In the genomic region with DNA sequence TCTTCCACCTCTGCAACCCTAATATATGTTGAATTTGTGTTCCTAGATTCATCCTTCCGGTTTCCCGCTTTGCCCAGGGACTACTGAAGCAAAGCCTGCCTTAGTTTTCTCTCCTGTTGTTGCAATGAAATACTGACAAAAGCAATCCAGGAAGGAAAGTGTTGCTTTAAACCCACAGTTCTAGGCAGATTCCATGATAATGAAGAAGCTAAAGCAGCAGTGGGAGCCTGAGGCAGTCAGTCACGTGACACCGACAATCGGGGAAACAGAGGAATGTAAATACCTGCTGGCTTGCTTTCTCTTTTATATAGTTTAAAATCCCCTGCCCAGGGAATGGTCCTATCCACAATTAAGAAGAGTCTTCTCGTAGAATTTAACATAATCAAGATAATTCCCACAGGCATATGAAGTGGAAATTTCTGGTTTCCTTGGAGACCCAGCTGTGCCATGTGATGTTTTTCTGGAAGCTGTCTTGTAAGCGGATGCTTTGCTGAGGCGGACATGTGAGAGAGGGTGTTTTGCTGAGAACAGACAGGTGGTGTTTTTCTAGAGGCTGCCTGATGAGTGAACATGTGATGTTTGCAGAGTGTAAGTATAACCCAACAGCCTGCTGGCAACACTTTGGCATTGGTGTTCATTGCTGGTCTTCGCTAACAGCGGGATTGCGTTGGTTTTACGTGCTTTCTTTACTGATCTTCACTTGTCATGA, we compare ENCODE assay signal across 8 mouse cellular contexts.
A peak's percentile ranks its signal among the peaks of the same experiment; 100 is the strongest.
DNase-seq lines count a peak whose midpoint lies in the region; ATAC-seq and TF ChIP-seq lines count a peak whose summit lies in the region.

No protein-coding gene starts in this region.

- H3K36me3 ChIP-seq in embryonic facial prominence, embryonic 12.5 days = no peaks in the 10 kb centered on the region
- H3K36me3 ChIP-seq in hindbrain, embryonic 14.5 days (replicated peaks; ENCODE audit: control insufficient read depth, insufficient read depth) = no peaks in the 10 kb centered on the region
- no peaks in the 10 kb centered on the region for H3K36me3 ChIP-seq in lung, embryonic 14.5 days (ENCODE audit: insufficient read depth)
- no peaks in the 10 kb centered on the region for H3K36me3 ChIP-seq in stomach, embryonic 15.5 days

- H3K4me1 ChIP-seq in embryonic facial prominence, embryonic 12.5 days = no peaks in the 10 kb centered on the region
- H3K4me1 ChIP-seq in hindbrain, embryonic 14.5 days (replicated peaks; ENCODE audit: control insufficient read depth, insufficient read depth, low read length) = no peaks in the 10 kb centered on the region
- no peaks in the 10 kb centered on the region for H3K4me1 ChIP-seq in lung, embryonic 14.5 days (ENCODE audit: insufficient read depth)
- H3K4me1 ChIP-seq in stomach, embryonic 15.5 days = no peaks in the 10 kb centered on the region

- peak overlapping the region; percentile 9; the same call in 1 of the 2 replicates for H3K4me3 ChIP-seq in gastrocnemius, adult 2 months
- H3K4me3 ChIP-seq in embryonic facial prominence, embryonic 12.5 days = 0 out of 2 replicates have a peak overlapping the region, but pooled peaks have one; percentile 10
- peak overlapping the region; percentile 14; the same call in 1 of the 2 replicates for H3K4me3 ChIP-seq in hindbrain, embryonic 14.5 days (replicated peaks; ENCODE audit: low read length)
- peak overlapping the region; percentile 9; the same call in 1 of the 2 replicates for H3K4me3 ChIP-seq in lung, embryonic 14.5 days (ENCODE audit: low read depth, low read length)
- peak overlapping the region; percentile 8; the same call in 1 of the 2 replicates for H3K4me3 ChIP-seq in stomach, embryonic 15.5 days (replicated peaks)

- H3K9me3 ChIP-seq in embryonic facial prominence, embryonic 12.5 days = no peaks in the 10 kb centered on the region
- H3K9me3 ChIP-seq in hindbrain, embryonic 14.5 days (ENCODE audit: control insufficient read depth, low read length) = no peaks in the 10 kb centered on the region
- no peaks in the 10 kb centered on the region for H3K9me3 ChIP-seq in lung, embryonic 14.5 days (ENCODE audit: low read depth, low read length)
- no peaks in the 10 kb centered on the region for H3K9me3 ChIP-seq in stomach, embryonic 15.5 days

- WGBS in embryonic facial prominence, embryonic 12.5 days = 45% methylated on average over 12 of the region's 12 CpGs
- 54% methylated on average over 12 of the region's 12 CpGs for WGBS in hindbrain, embryonic 14.5 days
- 29% methylated on average over 12 of the region's 12 CpGs for WGBS in lung, embryonic 14.5 days
- WGBS in stomach, embryonic 15.5 days = 49% methylated on average over 12 of the region's 12 CpGs

- H3K4me2 ChIP-seq in embryonic facial prominence, embryonic 12.5 days (replicated peaks) = peak overlapping the region; percentile 33
- H3K4me2 ChIP-seq in hindbrain, embryonic 14.5 days (replicated peaks) = peak overlapping the region; percentile 36
- H3K4me2 ChIP-seq in lung, embryonic 14.5 days = peak overlapping the region; percentile 50
- peak overlapping the region; percentile 21; the same call in 1 of the 2 replicates for H3K4me2 ChIP-seq in stomach, embryonic 15.5 days

- H3K27me3 ChIP-seq in embryonic facial prominence, embryonic 12.5 days = no peaks in the 10 kb centered on the region
- no peaks in the 10 kb centered on the region for H3K27me3 ChIP-seq in hindbrain, embryonic 14.5 days (ENCODE audit: control insufficient read depth, insufficient read depth, low read length)
- no peaks in the 10 kb centered on the region for H3K27me3 ChIP-seq in lung, embryonic 14.5 days (ENCODE audit: insufficient read depth, low read length)
- H3K27me3 ChIP-seq in stomach, embryonic 15.5 days (replicated peaks) = no peaks in the 10 kb centered on the region

- no peak overlapping the region for H3K27ac ChIP-seq in gastrocnemius, adult 2 months
- no peak overlapping the region for H3K27ac ChIP-seq in embryonic facial prominence, embryonic 12.5 days
- peak overlapping the region; percentile 56; the same call in 1 of the 2 replicates for H3K27ac ChIP-seq in hindbrain, embryonic 14.5 days
- peak overlapping the region; percentile 24; the same call in 1 of the 2 replicates for H3K27ac ChIP-seq in lung, embryonic 14.5 days (ENCODE audit: low read depth)
- H3K27ac ChIP-seq in stomach, embryonic 15.5 days = no peak overlapping the region

- DNase-seq in gastrocnemius, adult 2 months = no peak
- no peak for DNase-seq in gastrocnemius, postnatal 4 days (ENCODE audit: low spot score in 2 of 2)
- DNase-seq in hindbrain, embryonic 14.5 days (ENCODE audit: low spot score) = no peak
- peak; percentile 77 for DNase-seq in lung, embryonic 14.5 days
- DNase-seq in adrenal gland, postnatal 14 days = no peak

- intact Hi-C loops in gastrocnemius, adult 2 months (cut with DNase I) = no loop called here

- 0 out of 2 replicates have a peak, but pooled peaks have one; percentile 64 for ATAC-seq in embryonic facial prominence, embryonic 12.5 days (ENCODE audit: insufficient number of reproducible peaks, insufficient read depth, low FRiP score, low TSS enrichment)
- ATAC-seq in hindbrain, embryonic 14.5 days (ENCODE audit: low FRiP score) = 0 out of 2 replicates have a peak, but pooled peaks have one; percentile 62
- ATAC-seq in lung, embryonic 14.5 days (ENCODE audit: insufficient read depth) = peak; percentile 96
- no peak; the same call in 1 of the 2 replicates for ATAC-seq in stomach, embryonic 15.5 days (ENCODE audit: insufficient read depth, low FRiP score, low read depth)
- no peak for ATAC-seq in inflammation-experienced regulatory T-cells, adult 6 months

- H3K9ac ChIP-seq in embryonic facial prominence, embryonic 12.5 days = no peak overlapping the region
- H3K9ac ChIP-seq in hindbrain, embryonic 14.5 days = no peak overlapping the region; the same call in 1 of the 2 replicates
- no peak overlapping the region for H3K9ac ChIP-seq in lung, embryonic 14.5 days
- H3K9ac ChIP-seq in stomach, embryonic 15.5 days = no peak overlapping the region

- no peak for TF ChIP-seq CTCF in gastrocnemius, adult 2 months (IDR thresholded peaks at IDR 0.05)
- no peak for TF ChIP-seq CTCF in lung, embryonic 14.5 days (IDR thresholded peaks at IDR 0.05; ENCODE audit: low read depth)

Comparison
In these comparisons a context has a peak if more than half of its experiments do, and no peak if none do; other contexts are left out.
1. H3K27ac ChIP-seq: peak in hindbrain, embryonic 14.5 days (single experiment) and lung, embryonic 14.5 days (single experiment); none in gastrocnemius, adult 2 months (single experiment), embryonic facial prominence, embryonic 12.5 days (single experiment) and stomach, embryonic 15.5 days (single experiment).
2. ATAC-seq: peak in embryonic facial prominence, embryonic 12.5 days (single experiment), hindbrain, embryonic 14.5 days (single experiment) and lung, embryonic 14.5 days (single experiment); none in stomach, embryonic 15.5 days (single experiment) and inflammation-experienced regulatory T-cells, adult 6 months (single experiment).
3. Peak in every context shown above with its lines, with median percentiles within 50 percentile points of each other: H3K4me3 ChIP-seq and H3K4me2 ChIP-seq.